Mouse (Mus musculus) intestine, embryonic 14.5 days (tissue): Measurements from ENCODE around the gene Hoxc13. TPM values are rescaled to one million over a fixed set of nuclear protein-coding genes. Genes with fewer than 3 reads are reported as not detected.

ENCODE experiments used
- ATAC-seq: fragments of 200-750 bp; cut with Nextera tagmentation; replicated peaks from 2 replicates; pipeline ENCODE4 v1.8.0; 2017; ENCODE audit warnings: low read depth, moderate number of reproducible peaks, moderate TSS enrichment, moderate library complexity; ENCODE audit not compliant: low FRiP score, low TSS enrichment
- DNase-seq: peaks from one replicate; pipeline ENCODE4 v3.0.0-alpha.2; 2018; ENCODE audit warnings: low spot score
- H3K27ac ChIP-seq: fragments of 300-500 bp; sonication (generic); 2 replicates; pipeline ENCODE4 v1.5.1; 2014; ENCODE audit warnings: low read depth, mild to moderate bottlenecking, control low read depth
- H3K27me3 ChIP-seq: fragments of 300-500 bp; sonication (generic); replicated peaks from 2 replicates; pipeline ENCODE4 v1.6.1; 2014; ENCODE audit warnings: low read length, control low read depth; ENCODE audit not compliant: control insufficient read depth, insufficient read depth
- H3K36me3 ChIP-seq: fragments of 300-500 bp; sonication (generic); 2 replicates; pipeline ENCODE4 v1.6.1; 2014; ENCODE audit warnings: low read length, control low read depth; ENCODE audit not compliant: control insufficient read depth, insufficient read depth
- H3K4me1 ChIP-seq: fragments of 300-500 bp; sonication (generic); replicated peaks from 2 replicates; pipeline ENCODE4 v1.6.1; 2014; ENCODE audit warnings: low read length, control low read depth, mixed read lengths; ENCODE audit not compliant: control insufficient read depth, insufficient read depth
- H3K4me2 ChIP-seq: fragments of 300-500 bp; sonication (generic); 2 replicates; pipeline ENCODE4 v1.6.1; 2014; ENCODE audit warnings: low read length
- H3K4me3 ChIP-seq: fragments of 300-500 bp; sonication (generic); 2 replicates; pipeline ENCODE4 v1.5.1; 2014; ENCODE audit warnings: low read depth, low read length, control low read depth, mixed read lengths
- H3K9ac ChIP-seq: fragments of 300-500 bp; sonication (generic); 2 replicates; pipeline ENCODE4 v1.6.1; 2014; ENCODE audit warnings: mild to moderate bottlenecking, low read length
- H3K9me3 ChIP-seq: fragments of 300-500 bp; sonication (generic); 2 replicates; pipeline ENCODE4 v1.6.1; 2016; ENCODE audit warnings: low read length, control low read depth; ENCODE audit not compliant: control insufficient read depth
- WGBS: fragments of 180-500 bp; shearing (Covaris S2); extraction: QIAGEN DNeasy Blood & Tissue Kit; methylation state at CpG from one replicate; pipeline ENCODE4 v1.1.7; 2014; 5-methylcytosine and 5-hydroxymethylcytosine counted together
- polyA plus RNA-seq: library from polyadenylated mRNA; unstranded; fragments of >200 nt; fragmentation: Nextera tagmentation; extraction: Ambion mirVana; gene quantifications from 2 replicates; pipeline ENCODE4 v1.2.1, GENCODE M21; 2014

Hoxc13 gene
- polyA plus RNA-seq, 1 experiment from 2014 or later = not detected

DNA sequence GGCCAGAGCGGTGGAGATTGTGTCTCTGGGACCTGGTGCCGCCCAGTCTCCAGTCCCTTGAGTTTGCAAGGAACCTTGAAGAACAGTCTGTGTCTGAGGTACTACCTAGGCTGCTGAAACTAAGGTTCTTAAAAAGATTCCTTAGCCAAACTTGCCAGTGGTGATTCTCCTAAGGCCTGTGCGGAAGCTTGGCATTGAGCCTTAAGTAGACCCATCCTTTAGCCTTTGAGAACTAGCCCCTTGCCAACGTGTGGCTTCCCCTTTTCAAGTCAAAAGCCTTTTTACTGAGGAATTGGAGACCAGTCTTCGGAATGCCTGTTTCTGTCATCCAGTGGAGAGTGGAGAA lies 22.5 kb downstream of the Hoxc13 start:
- Histone ChIP-seq H3K4me1 (no peaks in the 10 kb centered on the region), H3K27ac (no peak overlapping the region), H3K4me3 (0 out of 2 replicates have a peak overlapping the region, but pooled peaks have one; percentile 3), H3K36me3 (no peaks in the 10 kb centered on the region), H3K27me3 (peaks cover 100% of the 10 kb centered on the region), H3K9ac (no peak overlapping the region), H3K4me2 (0 out of 2 replicates have a peak overlapping the region, but pooled peaks have one; percentile 14), H3K9me3 (no peaks in the 10 kb centered on the region)
- no peak for ATAC-seq
- WGBS = 4% methylated on average over 5 of the region's 5 CpGs
- no peak for DNase-seq

DNA sequence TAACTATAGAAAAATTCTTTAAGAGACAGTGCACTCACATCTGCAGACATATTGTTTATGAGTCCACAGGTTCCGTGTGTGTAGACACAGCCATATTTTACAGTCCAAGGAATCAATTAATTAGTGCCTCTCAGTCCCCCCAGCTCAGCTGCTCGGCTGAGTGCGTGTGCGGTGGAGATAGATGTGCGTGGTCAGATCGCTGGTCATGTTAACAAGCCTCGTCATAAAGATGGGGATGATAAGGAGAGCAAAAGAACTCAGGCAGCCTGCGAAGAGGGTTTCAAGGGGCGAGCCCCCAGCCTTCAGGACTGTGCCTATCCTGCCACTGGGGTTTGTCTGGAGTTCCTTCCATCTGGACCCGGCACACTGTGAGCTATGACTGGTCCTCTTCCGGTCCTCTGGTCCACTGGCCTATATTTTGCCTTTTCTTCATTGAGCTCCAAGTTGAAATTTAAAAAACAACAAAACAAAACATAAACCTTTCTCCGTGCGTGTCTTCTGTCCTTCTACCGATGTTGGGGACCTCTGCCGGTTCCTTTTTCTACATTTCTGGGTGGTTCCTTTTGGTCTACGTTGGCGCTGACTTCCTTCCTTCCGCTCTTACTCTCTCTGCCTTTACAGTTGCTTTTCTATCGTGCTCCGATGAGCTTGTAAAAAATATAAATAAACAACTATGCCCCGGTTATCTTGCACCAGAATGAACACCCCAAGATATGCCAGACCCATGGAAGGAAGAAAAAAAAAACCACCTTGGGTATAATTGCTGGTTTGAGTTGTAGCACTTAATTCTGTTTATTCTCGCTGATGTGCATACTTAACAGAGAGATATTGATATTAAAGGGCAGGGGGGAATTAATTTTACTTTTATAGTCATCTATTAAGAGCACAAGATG lies 24.5 kb downstream of the Hoxc13 start:
- ATAC-seq = no peak
- no peaks in the 10 kb centered on the region for H3K9me3 ChIP-seq
- no peak overlapping the region for H3K9ac ChIP-seq
- peaks cover 100% of the 10 kb centered on the region for H3K27me3 ChIP-seq
- H3K27ac ChIP-seq = no peak overlapping the region
- H3K4me2 ChIP-seq = no peak overlapping the region
- DNase-seq = no peak
- no peaks in the 10 kb centered on the region for H3K36me3 ChIP-seq
- 13% methylated on average over 22 of the region's 22 CpGs for WGBS
- no peak overlapping the region for H3K4me3 ChIP-seq
- no peaks in the 10 kb centered on the region for H3K4me1 ChIP-seq

DNA sequence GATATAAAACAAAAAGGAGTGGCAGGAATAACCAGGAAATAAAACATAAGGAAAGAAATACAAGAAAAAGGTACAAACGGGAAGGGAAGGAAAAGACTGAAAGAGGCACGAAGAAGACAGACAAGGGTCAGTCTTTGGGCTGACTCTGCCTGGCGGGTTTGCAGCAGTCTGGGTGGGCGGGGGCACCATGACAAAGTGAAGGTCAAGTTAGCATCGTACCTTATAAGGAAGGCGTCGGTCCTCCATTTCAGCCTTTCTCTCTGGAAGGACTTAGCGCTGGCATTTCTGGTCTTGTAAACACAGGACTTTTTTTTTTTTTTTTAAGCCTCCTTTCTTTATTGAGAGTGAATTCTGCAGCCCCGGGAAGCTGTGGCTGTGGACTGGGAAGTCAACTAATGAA lies 26.4 kb downstream of the Hoxc13 start:
- H3K9me3 ChIP-seq = no peaks in the 10 kb centered on the region
- H3K27ac ChIP-seq = no peak overlapping the region
- ATAC-seq = no peak
- H3K27me3 ChIP-seq = peaks cover 100% of the 10 kb centered on the region
- DNase-seq = no peak
- H3K9ac ChIP-seq = no peak overlapping the region
- 2% methylated on average over 9 of the region's 9 CpGs for WGBS
- H3K4me2 ChIP-seq = no peak overlapping the region
- H3K4me1 ChIP-seq = no peaks in the 10 kb centered on the region
- no peak overlapping the region for H3K4me3 ChIP-seq
- no peaks in the 10 kb centered on the region for H3K36me3 ChIP-seq

DNA sequence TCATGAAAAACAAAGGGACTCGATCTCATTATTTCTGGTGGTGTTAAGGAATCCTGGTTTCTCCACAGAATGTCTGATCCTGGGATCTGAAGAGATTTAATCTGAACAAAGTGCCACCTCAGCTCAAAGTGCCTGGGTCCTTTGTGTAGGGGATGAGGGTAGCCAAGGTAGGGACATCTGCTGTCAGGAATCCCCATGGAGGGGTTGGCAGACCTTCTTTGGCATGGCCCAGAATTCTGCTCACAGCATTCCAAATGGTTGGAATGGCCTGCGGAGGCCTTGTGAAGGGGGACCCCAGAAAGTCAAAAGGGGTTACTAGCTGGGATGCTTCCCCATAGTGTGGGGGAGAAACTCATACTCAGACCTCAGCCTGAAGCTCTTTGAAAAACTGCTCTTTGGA lies 27.9 kb downstream of the Hoxc13 start:
- peaks cover 100% of the 10 kb centered on the region for H3K27me3 ChIP-seq
- no peaks in the 10 kb centered on the region for H3K9me3 ChIP-seq
- DNase-seq (no peak), ATAC-seq (no peak)
- H3K9ac ChIP-seq = no peak overlapping the region
- no peaks in the 10 kb centered on the region for H3K4me1 ChIP-seq
- H3K4me3 ChIP-seq = no peak overlapping the region
- no peak overlapping the region for H3K4me2 ChIP-seq
- 15% methylated on average over 2 of the region's 2 CpGs for WGBS
- H3K36me3 ChIP-seq = no peaks in the 10 kb centered on the region
- H3K27ac ChIP-seq = no peak overlapping the region

DNA sequence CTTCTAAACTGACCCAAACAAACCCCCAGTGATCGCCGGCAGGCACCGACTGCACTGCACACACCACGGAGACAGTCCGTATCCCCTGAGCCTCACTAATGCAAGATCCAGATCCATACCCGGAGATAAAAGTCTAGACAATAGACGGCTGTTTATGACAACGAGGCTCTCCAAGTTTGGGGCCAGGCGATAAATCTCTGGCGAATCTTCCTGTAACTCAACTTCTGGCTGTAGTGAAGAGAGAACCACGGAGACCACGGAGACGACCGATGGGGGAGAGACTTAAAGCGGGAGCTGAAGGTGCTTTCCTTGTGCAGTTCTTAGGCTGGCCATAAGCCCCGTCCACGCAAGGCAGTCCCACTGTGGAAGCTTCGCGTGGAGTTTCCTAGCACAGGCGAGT lies 28.8 kb downstream of the Hoxc13 start:
- WGBS = 2% methylated on average over 20 of the region's 20 CpGs
- Histone ChIP-seq H3K27me3 (peaks cover 100% of the 10 kb centered on the region), H3K9ac (no peak overlapping the region), H3K4me3 (no peak overlapping the region), H3K9me3 (no peaks in the 10 kb centered on the region), H3K36me3 (no peaks in the 10 kb centered on the region), H3K4me1 (no peaks in the 10 kb centered on the region), H3K27ac (no peak overlapping the region), H3K4me2 (no peak overlapping the region)
- no peak for ATAC-seq
- DNase-seq = peak; percentile 73

DNA sequence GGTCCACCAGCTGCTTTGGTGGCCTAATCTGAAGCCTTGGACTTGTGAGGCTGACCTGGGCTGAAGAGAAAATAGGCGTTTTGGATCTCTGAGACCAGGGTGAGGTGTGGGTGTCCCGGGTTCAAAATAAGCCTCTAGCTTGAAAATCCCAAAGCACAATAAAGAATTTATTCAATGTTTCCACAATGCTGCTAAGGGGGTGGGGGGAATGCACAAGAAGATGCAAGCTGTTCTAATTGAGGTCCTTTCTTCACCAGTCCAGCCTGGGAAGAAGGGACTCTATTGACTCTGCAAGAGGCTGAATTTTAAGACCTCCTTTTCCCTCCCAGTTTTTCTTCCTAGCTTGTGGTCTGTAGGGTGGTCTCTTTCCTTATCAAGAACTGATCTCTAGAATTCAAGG lies 30.0 kb downstream of the Hoxc13 start:
- H3K27me3 ChIP-seq = peaks cover 100% of the 10 kb centered on the region
- H3K4me3 ChIP-seq = no peak overlapping the region
- H3K9ac ChIP-seq = no peak overlapping the region
- DNase-seq = no peak
- no peak overlapping the region for H3K4me2 ChIP-seq
- H3K36me3 ChIP-seq = no peaks in the 10 kb centered on the region
- H3K27ac ChIP-seq = no peak overlapping the region
- H3K4me1 ChIP-seq = no peaks in the 10 kb centered on the region
- no peaks in the 10 kb centered on the region for H3K9me3 ChIP-seq
- WGBS = 16% methylated on average over 2 of the region's 2 CpGs
- ATAC-seq = no peak

DNA sequence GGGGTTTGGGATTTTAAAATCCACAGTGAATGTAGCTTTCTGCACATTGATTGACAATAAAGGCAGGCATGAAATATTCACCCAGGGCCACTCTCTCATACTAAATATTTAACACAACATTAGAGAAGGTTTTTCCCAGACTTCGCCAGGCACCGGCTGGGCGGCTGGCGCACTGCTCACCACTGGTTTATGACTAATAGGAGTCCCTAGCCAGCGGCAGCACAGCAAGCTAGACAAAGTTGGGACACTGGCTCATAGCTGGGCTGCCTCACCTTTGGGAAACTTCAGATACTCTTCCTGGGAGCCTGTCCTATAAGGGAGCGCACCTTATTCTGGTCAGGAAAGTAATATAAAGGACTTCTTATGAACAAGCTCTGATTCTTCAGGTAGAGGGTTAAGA lies 32.7 kb downstream of the Hoxc13 start:
- Histone ChIP-seq H3K4me2 (no peak overlapping the region), H3K9me3 (no peaks in the 10 kb centered on the region), H3K9ac (no peak overlapping the region), H3K36me3 (no peaks in the 10 kb centered on the region), H3K4me1 (no peaks in the 10 kb centered on the region), H3K4me3 (no peak overlapping the region), H3K27ac (no peak overlapping the region), H3K27me3 (peaks cover 100% of the 10 kb centered on the region)
- ATAC-seq (no peak), DNase-seq (no peak)
- 6% methylated on average over 6 of the region's 6 CpGs for WGBS

DNA sequence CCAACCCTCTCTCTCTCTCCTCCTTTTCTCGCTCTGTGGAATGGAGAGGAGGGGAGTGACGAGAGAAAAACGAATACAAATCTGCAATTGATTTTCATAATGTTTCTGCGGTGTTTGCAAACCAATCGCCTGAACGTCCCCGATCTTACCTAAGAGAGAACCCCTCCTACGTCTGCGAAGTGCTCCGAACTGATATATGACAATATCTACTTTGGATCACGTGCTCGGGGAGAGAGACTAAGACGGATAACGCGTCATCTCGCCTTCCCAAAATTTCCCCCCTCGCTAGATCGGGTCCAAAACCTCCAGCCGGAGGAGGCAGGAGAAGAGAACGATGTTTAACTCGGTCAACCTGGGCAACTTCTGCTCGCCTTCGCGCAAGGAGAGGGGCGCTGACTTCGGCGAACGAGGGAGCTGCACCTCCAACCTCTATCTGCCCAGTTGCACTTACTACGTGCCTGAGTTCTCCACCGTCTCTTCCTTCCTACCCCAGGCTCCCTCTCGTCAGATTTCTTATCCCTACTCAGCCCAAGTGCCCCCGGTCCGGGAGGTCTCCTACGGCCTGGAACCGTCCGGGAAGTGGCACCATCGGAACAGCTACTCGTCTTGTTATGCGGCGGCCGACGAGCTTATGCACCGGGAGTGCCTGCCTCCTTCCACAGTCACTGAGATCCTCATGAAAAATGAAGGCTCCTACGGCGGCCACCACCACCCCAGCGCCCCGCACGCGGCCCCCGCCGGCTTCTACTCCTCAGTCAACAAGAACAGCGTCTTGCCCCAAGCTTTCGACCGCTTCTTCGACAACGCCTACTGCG lies 33.5 kb downstream of the Hoxc13 start, which contains the start of gene Hoxc11:
TSS of gene Hoxc11 (plus strand) at position 236 of the 815 bp plus-strand sequence.
- WGBS = 1% methylated on average over 57 of the region's 57 CpGs
- H3K4me1 ChIP-seq = no peaks in the 10 kb centered on the region
- no peaks in the 10 kb centered on the region for H3K36me3 ChIP-seq
- no peak for ATAC-seq
- H3K4me2 ChIP-seq = no peak within 1 kb of the TSS
- H3K4me3 ChIP-seq = peak within 1 kb of the TSS; percentile 8; the same call in 1 of the 2 replicates
- no peak within 1 kb of the TSS for H3K27ac ChIP-seq
- H3K27me3 ChIP-seq = peaks cover 100% of the 10 kb centered on the region
- no peak within 1 kb of the TSS for H3K9ac ChIP-seq
- no peaks in the 10 kb centered on the region for H3K9me3 ChIP-seq
- peak; percentile 80 for DNase-seq
